Mouse (Mus musculus) left cerebral cortex, adult 18-20 months (tissue): Measurements from ENCODE around the gene Gm10112. TPM values are rescaled to one million over a fixed set of nuclear protein-coding genes. Genes with fewer than 3 reads are reported as not detected.

Experiments
- DNase-seq, 2 experiments: peaks; one replicate each; pipeline ENCODE4 v3.0.0; 2021 to 2022; ENCODE audit warnings: low spot score in 2 of 2, mixed read lengths in 1 of 2
- long read RNA-seq, 2 experiments: library from polyadenylated mRNA; stranded (forward); transcript quantifications; one replicate each; pipeline ENCODE4 v2.0.0; 2021
- total RNA-seq, 2 experiments: library from RNA; stranded (reverse); gene quantifications; 2 replicates each; pipeline ENCODE4 v1.2.3; 2021

Gene Gm10112
- total RNA-seq: not detected
- long read RNA-seq, experiment 1: 0 reads
- long read RNA-seq, experiment 2: 0 reads

GRCm38 (mm10) chrX:111168040-111168439, at the start of gene Gm10112:
TSS of gene Gm10112 (plus strand) at chrX:111168340.
- DNase-seq: no peak

GRCm38 (mm10) chrX:111189574-111189973, 21.4 kb downstream of the Gm10112 start:
- DNase-seq: no peak

- peak in 1 of 2 experiments; percentile 9 for DNase-seq
These were observed 28.2 kb downstream of the Gm10112 start for GRCm38 (mm10) chrX:111196376-111196775.

GRCm38 (mm10) chrX:111210225-111210624, 42.1 kb downstream of the Gm10112 start:
- DNase-seq: peak; percentile 58 to 60

Other genes with a start within 250 kb of the Gm10112 start
- gene Cylc1, start 57.9 kb upstream of the Gm10112 start, total RNA-seq: not detected